Mouse (Mus musculus) urinary bladder, postnatal 14 days (tissue): Measurements from ENCODE around the gene Olfr140.

Source experiments
- DNase-seq: peaks from one replicate; pipeline ENCODE4 v3.0.0; 2021; ENCODE audit warnings: low spot score

The Olfr140 gene

GRCm38 (mm10) chr2:90063494-90063893 lies at the start of gene Olfr140:
TSS of gene Olfr140 (minus strand) at chr2:90063594.
- no peak for DNase-seq

DNA sequence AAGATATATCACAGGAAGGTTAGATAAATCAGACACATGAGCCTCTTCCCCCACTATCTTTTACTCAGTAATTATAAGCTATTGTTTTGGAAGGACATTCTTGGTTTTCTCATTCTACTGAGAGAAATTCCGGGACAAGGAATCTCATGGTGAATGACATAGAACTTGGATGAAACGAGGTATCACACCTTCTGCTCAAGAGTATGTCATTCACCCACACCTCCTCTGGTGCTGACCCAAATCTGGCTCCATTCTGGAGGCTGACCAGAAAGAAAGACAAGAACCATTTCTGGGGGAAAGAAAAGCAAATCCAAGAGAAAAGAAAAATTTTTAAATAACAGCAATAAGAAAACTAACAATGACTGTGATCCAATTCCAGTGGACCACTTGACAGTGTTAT lies 6.7 kb upstream of the Olfr140 start:
- no peak for DNase-seq

- no peak for DNase-seq
Observed at GRCm38 (mm10) chr2:90035037-90035436, 28.4 kb downstream of the Olfr140 start, which contains the start of gene Olfr1265. TSS of gene Olfr1265 (plus strand) at chr2:90035337.

- no peak for DNase-seq
Observed at GRCm38 (mm10) chr2:90025477-90025876, 37.9 kb downstream of the Olfr140 start, which contains the start of gene Olfr1264. TSS of gene Olfr1264 (minus strand) at chr2:90025577.

DNA sequence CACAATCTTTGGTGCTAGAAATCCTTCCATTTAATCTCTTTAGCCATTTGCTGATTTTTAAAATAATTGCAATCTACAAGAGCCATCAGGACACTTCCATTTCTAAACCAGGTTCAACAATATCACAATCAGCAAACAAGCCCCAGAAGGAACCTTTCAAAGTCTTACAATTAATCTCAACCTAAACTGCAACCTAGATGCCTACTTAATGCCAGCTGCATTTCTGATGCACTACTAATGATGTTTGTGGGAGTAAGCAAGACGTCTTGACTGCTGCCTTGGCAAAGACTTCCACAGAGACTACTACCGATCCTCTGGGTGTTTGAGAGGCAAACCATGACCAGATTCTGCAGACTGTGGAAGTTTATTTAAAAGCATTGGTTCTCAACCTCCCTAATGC lies 51.6 kb downstream of the Olfr140 start, which contains the start of gene Olfr1263:
Gene Olfr1263, plus strand, starts transcription at position 301 of the 400 bp plus-strand sequence.
- DNase-seq, result no peak

- no peak for DNase-seq
Observed at GRCm38 (mm10) chr2:89999845-90000244, 63.5 kb downstream of the Olfr140 start, which contains the start of gene Olfr1262. TSS of gene Olfr1262 (plus strand) at chr2:90000145.
